Mouse (Mus musculus) liver, embryonic 11.5 days (tissue): ENCODE data around the gene Cdc42bpa. TPM values are rescaled to one million over a fixed set of nuclear protein-coding genes. Genes with fewer than 3 reads are reported as not detected.

Experiments
- ATAC-seq: fragments of 200-750 bp; cut with Nextera tagmentation; replicated peaks from 2 replicates; pipeline ENCODE4 v1.8.0; 2017; ENCODE audit warnings: moderate number of reproducible peaks, mild to moderate bottlenecking, moderate TSS enrichment, moderate library complexity; ENCODE audit not compliant: low FRiP score
- DNase-seq: peaks from one replicate; pipeline ENCODE4 v3.0.0-alpha.2; 2017; ENCODE audit warnings: low spot score
- H3K27ac ChIP-seq: fragments of 300-500 bp; sonication (generic); 2 replicates; pipeline ENCODE4 v1.5.1; 2014; ENCODE audit warnings: mild to moderate bottlenecking, low read depth, low read length, control low read depth
- H3K27me3 ChIP-seq: fragments of 300-500 bp; sonication (generic); replicated peaks from 2 replicates; pipeline ENCODE4 v1.6.1; 2014; ENCODE audit warnings: low read length, mixed read lengths; ENCODE audit not compliant: control insufficient read depth, insufficient read depth
- H3K36me3 ChIP-seq: fragments of 300-500 bp; sonication (generic); 2 replicates; pipeline ENCODE4 v1.6.1; 2014; ENCODE audit warnings: mild to moderate bottlenecking, low read length, moderate library complexity, mixed read lengths; ENCODE audit not compliant: control insufficient read depth, insufficient read depth
- H3K4me1 ChIP-seq: fragments of 300-500 bp; sonication (generic); replicated peaks from 2 replicates; pipeline ENCODE4 v1.6.1; 2014; ENCODE audit warnings: low read length, mixed read lengths; ENCODE audit not compliant: control insufficient read depth, insufficient read depth
- H3K4me2 ChIP-seq: fragments of 300-500 bp; sonication (generic); 2 replicates; pipeline ENCODE4 v1.6.1; 2014; ENCODE audit warnings: mild to moderate bottlenecking, control low read depth, moderate library complexity
- H3K4me3 ChIP-seq: fragments of 300-500 bp; sonication (generic); 2 replicates; pipeline ENCODE4 v1.5.1; 2014; ENCODE audit warnings: low read depth, low read length, control low read depth
- H3K9ac ChIP-seq: fragments of 300-500 bp; sonication (generic); 2 replicates; pipeline ENCODE4 v1.6.1; 2014; ENCODE audit warnings: low read depth, low read length, control low read depth
- H3K9me3 ChIP-seq: fragments of 300-500 bp; sonication (generic); 2 replicates; pipeline ENCODE4 v1.6.1; 2016; ENCODE audit warnings: low read length, inconsistent platforms, mixed read lengths; ENCODE audit not compliant: control insufficient read depth
- WGBS: fragments of 180-500 bp; shearing (Covaris S2); extraction: QIAGEN DNeasy Blood & Tissue Kit; methylation state at CpG from one replicate; pipeline ENCODE4 v1.1.7; 2014; 5-methylcytosine and 5-hydroxymethylcytosine counted together
- polyA plus RNA-seq: library from polyadenylated mRNA; unstranded; fragments of >200 nt; fragmentation: Nextera tagmentation; extraction: Ambion mirVana; gene quantifications from 2 replicates; pipeline ENCODE4 v1.2.1, GENCODE M21; 2014

Gene Cdc42bpa
- polyA plus RNA-seq, 1 experiment from 2014 or later, result 13.1 TPM

DNA sequence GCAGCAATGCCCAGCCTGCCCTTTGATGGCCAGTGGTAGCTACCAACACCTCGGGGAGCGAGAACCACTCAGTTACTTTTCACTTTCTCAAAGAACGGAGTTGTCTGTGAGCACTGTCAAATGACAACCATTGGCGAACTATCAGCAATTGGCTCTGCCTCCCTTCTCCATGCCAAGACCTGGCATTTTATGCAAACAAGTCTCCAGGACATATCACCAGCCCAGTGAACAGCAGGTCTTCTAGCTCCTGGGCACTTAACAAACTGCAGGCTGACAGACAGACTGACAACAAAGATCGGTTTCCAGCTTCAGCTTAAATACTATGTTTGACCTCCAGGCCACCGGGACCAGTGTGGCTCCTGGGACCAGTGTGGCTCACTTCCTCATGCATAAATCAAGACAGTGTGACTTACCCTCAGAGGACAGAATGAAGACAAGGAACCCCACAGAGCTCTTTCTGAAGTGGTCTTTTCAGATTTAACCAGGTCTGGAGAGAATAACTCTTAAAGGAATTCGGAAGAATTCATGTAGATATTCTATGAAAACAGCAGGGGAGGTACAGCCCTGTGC, 231.5 kb downstream of the Cdc42bpa start:
- Histone ChIP-seq H3K9ac (no peak overlapping the region), H3K4me1 (peaks cover 14% of the 10 kb centered on the region), H3K27ac (no peak overlapping the region), H3K4me2 (no peak overlapping the region), H3K9me3 (no peaks in the 10 kb centered on the region), H3K4me3 (no peak overlapping the region), H3K36me3 (no peaks in the 10 kb centered on the region), H3K27me3 (0 out of 2 replicates have a peak, but pooled peaks cover 2% of the 10 kb centered on the region)
- WGBS, result 73% methylated on average over 7 of the region's 7 CpGs
- no peak for ATAC-seq
- DNase-seq, result no peak

DNA sequence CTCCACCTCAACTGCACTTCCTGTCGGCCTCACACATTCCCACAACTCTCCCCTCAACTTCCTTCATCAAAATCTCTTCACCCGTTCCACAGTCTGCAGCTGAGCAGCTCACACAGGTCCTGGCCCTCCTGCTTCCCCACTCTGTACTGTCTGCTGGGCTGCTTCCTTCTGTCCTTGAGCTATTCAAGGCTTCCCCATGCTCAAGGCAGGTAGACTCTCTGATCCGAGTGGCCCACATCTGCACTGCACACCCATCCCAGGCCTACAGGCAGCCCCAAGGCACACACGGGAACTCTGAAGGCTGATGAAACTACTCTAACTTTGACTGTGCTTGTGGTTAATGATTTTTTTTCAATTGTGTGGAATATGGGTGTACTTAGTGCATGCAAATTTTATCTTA, 232.6 kb downstream of the Cdc42bpa start:
- WGBS, result 42% methylated on average over 4 of the region's 4 CpGs
- no peak overlapping the region for H3K27ac ChIP-seq
- DNase-seq, result no peak
- no peak for ATAC-seq
- no peak overlapping the region for H3K4me3 ChIP-seq
- no peaks in the 10 kb centered on the region for H3K9me3 ChIP-seq
- H3K36me3 ChIP-seq, result no peaks in the 10 kb centered on the region
- H3K4me1 ChIP-seq, result peaks cover 14% of the 10 kb centered on the region
- H3K9ac ChIP-seq, result no peak overlapping the region
- H3K27me3 ChIP-seq, result 0 out of 2 replicates have a peak, but pooled peaks cover 2% of the 10 kb centered on the region
- H3K4me2 ChIP-seq, result no peak overlapping the region

DNA sequence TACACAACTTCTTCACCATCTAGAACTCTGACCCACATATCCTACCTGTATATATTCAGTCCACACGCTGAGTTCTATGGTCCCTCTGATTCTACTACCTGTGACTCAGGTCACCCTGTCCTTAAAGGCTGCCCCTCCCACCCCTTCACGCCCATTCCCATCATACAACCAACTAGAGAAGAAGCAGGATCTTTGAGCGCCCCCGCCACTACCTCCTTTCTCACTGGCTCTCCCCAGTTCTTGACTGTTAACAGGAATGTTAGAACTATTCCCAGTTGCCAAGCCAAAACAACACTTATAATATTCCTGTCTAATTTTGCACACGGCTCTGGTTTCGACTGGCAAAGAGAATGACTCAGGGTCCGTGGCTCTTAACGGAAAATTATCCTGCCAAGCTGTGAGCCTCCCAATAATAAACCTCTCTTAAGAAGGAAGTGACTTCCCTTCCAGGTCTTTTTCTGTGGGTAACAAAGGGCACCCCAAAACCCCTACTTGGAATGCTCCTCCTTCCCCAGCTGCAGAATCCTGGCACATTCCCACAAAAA, 233.2 kb downstream of the Cdc42bpa start:
- H3K4me1 ChIP-seq, result peaks cover 14% of the 10 kb centered on the region
- H3K27me3 ChIP-seq, result 0 out of 2 replicates have a peak, but pooled peaks cover 2% of the 10 kb centered on the region
- no peak for ATAC-seq
- H3K4me2 ChIP-seq, result no peak overlapping the region
- no peak overlapping the region for H3K27ac ChIP-seq
- no peak overlapping the region for H3K9ac ChIP-seq
- no peak for DNase-seq
- H3K9me3 ChIP-seq, result no peaks in the 10 kb centered on the region
- H3K4me3 ChIP-seq, result no peak overlapping the region
- no peaks in the 10 kb centered on the region for H3K36me3 ChIP-seq
- 77% methylated on average over 8 of the region's 8 CpGs for WGBS

DNA sequence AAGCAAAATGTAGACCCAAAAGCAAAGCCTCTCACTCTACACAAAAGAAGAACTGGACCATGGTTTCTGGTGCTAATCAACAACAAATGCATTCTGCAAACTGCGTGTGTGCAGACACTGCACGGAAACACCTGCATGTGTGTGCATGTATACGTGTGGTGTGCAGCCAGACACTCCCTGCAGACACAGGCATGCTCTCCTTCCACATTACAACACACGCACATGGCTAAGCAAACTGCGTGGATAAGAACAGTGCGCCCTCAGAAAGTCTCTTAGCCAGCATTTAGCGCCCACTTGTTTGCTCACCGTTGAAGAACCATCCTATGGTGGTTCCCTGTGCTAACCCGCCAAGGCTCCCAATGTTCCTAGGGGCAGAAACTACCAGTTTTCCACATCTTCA, 233.8 kb downstream of the Cdc42bpa start:
- Histone ChIP-seq H3K9ac (no peak overlapping the region), H3K27ac (no peak overlapping the region), H3K9me3 (no peaks in the 10 kb centered on the region), H3K27me3 (0 out of 2 replicates have a peak, but pooled peaks cover 2% of the 10 kb centered on the region), H3K4me3 (no peak overlapping the region), H3K36me3 (no peaks in the 10 kb centered on the region), H3K4me2 (no peak overlapping the region; the same call in 1 of the 2 replicates), H3K4me1 (peaks cover 14% of the 10 kb centered on the region)
- WGBS, result 81% methylated on average over 9 of the region's 9 CpGs
- ATAC-seq, result no peak
- DNase-seq, result no peak

DNA sequence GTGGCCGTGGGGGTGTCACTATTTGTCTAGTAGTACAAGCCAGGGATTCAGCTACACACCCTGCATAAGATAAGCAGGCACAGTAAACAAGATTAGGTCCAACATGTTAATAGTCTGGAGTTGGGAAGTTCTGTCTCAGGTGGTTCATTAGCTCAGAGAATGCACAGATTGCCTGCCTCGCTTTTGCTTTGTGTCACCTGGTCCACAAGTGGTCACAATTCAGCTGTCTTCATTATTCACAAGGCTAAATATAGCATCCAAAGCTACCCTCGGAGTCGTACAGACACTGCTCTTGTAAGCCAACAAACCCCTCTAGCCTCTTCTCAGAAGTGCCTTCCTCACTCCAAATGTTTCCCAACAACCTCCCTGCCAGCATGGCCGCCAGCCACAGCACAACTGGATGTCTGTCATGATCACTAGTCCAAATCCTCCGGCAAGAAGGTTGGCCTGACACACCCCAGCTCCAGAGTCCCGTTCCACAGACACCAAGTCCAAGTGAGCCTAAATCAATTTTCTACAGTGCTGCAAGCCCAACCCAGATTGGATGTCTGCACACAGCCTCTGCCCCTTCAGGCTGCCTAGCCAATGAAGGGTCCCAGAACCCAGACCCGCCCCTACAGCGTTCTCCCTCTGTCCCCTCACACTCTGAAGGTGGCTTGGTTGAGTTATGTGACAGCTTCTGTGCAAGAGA, 234.7 kb downstream of the Cdc42bpa start:
- DNase-seq (no peak), ATAC-seq (no peak; the same call in 1 of the 2 replicates)
- Histone ChIP-seq H3K9ac (peak overlapping the region; percentile 63), H3K4me3 (peak overlapping the region; percentile 71), H3K9me3 (no peaks in the 10 kb centered on the region), H3K27ac (no peak overlapping the region), H3K36me3 (no peaks in the 10 kb centered on the region), H3K4me1 (peaks cover 14% of the 10 kb centered on the region), H3K4me2 (peak overlapping the region; percentile 97), H3K27me3 (0 out of 2 replicates have a peak, but pooled peaks cover 2% of the 10 kb centered on the region)
- WGBS, result 25% methylated on average over 9 of the region's 9 CpGs

DNA sequence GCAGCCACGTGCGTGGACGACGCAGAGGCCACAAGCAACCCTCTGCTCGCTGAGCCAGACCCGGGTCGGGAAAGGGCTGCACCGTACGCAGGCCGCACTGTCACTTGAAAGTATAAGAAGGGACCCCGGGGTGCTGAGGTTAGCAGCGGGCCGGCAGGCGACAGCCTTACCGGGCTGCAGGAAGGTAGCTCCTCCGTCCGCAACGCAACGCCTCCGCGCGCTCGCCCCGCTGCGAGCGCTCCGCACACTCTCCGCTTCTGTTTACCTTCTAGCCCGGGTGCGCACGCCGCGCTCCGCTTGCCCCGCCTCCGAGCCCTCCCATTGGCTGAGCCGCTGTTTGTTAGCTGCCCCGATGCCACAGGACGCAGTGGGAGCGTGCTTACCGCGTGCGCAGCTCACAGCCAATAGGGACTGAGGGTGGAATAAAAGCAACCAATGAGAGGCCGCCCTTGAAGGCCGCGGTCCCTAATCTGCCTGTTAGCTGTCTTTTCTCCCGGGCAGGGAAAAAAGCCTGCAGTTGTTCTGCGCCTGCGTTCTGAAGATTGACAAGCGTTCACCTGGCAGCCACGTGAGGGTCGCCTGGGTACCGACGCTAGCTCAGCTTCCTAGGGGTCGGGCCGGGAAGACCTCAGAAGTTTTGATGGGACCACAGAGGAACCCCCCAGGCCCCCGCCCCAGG, 235.6 kb downstream of the Cdc42bpa start:
- under 1% methylated on average over 57 of the region's 57 CpGs for WGBS
- DNase-seq (peak; percentile 93), ATAC-seq (peak; percentile 100)
- H3K27ac ChIP-seq, result no peak overlapping the region; the same call in 1 of the 2 replicates
- peaks cover 14% of the 10 kb centered on the region for H3K4me1 ChIP-seq
- peak overlapping the region; percentile 97 for H3K4me2 ChIP-seq
- H3K9me3 ChIP-seq, result no peaks in the 10 kb centered on the region
- 0 out of 2 replicates have a peak, but pooled peaks cover 2% of the 10 kb centered on the region for H3K27me3 ChIP-seq
- no peaks in the 10 kb centered on the region for H3K36me3 ChIP-seq
- H3K4me3 ChIP-seq, result peak overlapping the region; percentile 71
- peak overlapping the region; percentile 63 for H3K9ac ChIP-seq

DNA sequence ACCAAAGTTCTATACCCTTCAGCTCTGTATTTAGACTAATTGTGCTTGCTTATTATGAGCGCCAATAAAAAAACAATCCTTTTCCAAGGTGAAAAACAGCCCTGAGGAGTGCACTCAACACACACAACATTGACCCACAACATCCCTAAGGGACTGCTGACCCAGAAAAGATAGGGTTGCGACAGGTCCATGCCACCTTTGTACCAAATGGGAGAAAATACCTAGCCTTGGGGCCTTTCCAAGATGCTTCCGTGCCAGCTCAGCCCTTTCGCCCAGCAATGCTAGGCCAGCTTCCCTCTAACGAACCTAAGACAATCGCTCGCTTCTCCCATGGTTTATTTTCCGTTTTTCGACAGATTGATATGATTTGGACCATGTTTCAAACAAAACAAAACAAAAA, 236.2 kb downstream of the Cdc42bpa start:
- H3K4me2 ChIP-seq, result peak overlapping the region; percentile 97
- H3K9me3 ChIP-seq, result no peaks in the 10 kb centered on the region
- H3K4me3 ChIP-seq, result peak overlapping the region; percentile 71
- no peaks in the 10 kb centered on the region for H3K36me3 ChIP-seq
- ATAC-seq (no peak), DNase-seq (no peak)
- H3K27me3 ChIP-seq, result 0 out of 2 replicates have a peak, but pooled peaks cover 2% of the 10 kb centered on the region
- 93% methylated on average over 9 of the region's 9 CpGs for WGBS
- H3K9ac ChIP-seq, result 0 out of 2 replicates have a peak overlapping the region, but pooled peaks have one; percentile 17
- peaks cover 14% of the 10 kb centered on the region for H3K4me1 ChIP-seq
- H3K27ac ChIP-seq, result no peak overlapping the region; the same call in 1 of the 2 replicates

DNA sequence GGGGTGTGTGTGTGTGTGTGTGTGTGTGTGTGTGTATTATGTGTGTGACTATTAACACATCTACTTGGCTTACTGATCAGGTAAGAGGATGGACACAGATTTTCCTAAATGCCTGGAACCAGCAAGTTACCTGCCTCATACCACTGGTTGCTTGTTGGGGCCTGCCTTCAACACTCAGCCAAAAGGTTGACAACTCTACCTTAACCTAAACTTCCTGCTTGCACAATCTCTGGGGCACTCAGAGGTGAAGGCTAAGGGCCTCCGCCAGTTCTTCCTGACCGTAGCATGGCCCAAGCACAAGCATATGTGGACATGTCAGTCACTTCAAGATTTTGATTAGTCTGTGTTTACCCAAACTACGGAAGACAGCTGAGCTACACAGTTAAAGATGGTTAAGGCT, 237.7 kb downstream of the Cdc42bpa start:
- Histone ChIP-seq H3K27ac (no peak overlapping the region), H3K4me2 (no peak overlapping the region), H3K4me1 (peaks cover 14% of the 10 kb centered on the region), H3K36me3 (no peaks in the 10 kb centered on the region), H3K9ac (no peak overlapping the region), H3K9me3 (no peaks in the 10 kb centered on the region), H3K4me3 (no peak overlapping the region), H3K27me3 (0 out of 2 replicates have a peak, but pooled peaks cover 2% of the 10 kb centered on the region)
- no peak for DNase-seq
- no peak for ATAC-seq
- 73% methylated on average over 3 of the region's 3 CpGs for WGBS
